Mouse (Mus musculus): Measurements from ENCODE around the gene Gm4778.
"Not testable (repeated sequence)": the region's sequence is repeated elsewhere in the genome, so short reads cannot be mapped to it uniquely, and the experiment has no call there.

Gene Gm4778

DNA sequence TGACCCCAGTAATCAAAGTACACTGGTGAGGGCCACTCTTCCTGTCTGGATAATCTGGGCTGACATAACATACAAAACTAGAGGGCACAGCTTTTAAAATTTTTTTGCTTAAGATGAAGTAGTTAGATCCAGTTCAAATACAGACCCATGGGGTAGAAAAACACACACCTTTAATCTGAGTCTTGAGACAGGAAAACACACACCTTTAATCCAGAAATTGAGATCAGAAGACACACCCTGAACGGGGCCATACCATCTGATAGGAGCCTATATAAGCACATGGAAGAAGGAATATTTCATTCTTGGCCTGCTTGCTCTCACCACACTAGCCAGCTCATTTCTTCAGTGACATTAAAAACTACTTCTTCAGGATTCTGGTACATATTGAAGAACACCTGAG is at the start of gene Gm4778:
Gene Gm4778 (plus strand): TSS at position 301 of the 400 bp plus-strand sequence.
- DNase-seq (ENCODE audit: low read depth, low spot score); H3K36me3 ChIP-seq (ENCODE audit: control insufficient read depth, insufficient read depth, low read length, poor library complexity, severe bottlenecking); H3K27me3 ChIP-seq (ENCODE audit: control insufficient read depth, insufficient read depth, low read length, poor library complexity, severe bottlenecking): not testable (repeated sequence)

DNA sequence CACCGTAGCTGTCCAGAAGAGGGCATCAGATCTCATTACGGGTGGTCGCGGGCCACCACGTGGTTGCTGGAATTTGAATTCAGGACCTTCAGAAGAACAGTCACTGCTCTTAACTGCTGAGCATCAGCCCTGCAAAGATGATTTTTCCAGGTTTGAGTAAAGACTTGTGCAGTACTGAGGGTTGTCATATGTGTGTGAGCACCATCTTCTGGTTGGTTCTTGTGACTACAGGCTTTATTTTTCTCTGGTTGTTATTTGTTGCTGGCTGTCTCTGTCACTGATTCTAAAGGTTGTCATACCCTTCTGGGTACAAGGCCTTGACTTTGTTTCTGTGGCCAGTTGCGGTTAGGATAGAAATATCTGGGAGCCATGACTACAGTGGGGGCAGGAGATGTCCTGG is 3.2 kb upstream of the Gm4778 start:
- DNase-seq (ENCODE audit: low read depth, low spot score), result no peak
- no peaks in the 10 kb centered on the region for H3K27me3 ChIP-seq (ENCODE audit: control insufficient read depth, insufficient read depth, low read length, poor library complexity, severe bottlenecking)
- no peaks in the 10 kb centered on the region for H3K36me3 ChIP-seq (ENCODE audit: control insufficient read depth, insufficient read depth, low read length, poor library complexity, severe bottlenecking)

GRCm38 (mm10) chr3:94275991-94276390 is 12.2 kb downstream of the Gm4778 start:
- Histone ChIP-seq H3K36me3 (ENCODE audit: control insufficient read depth, insufficient read depth, low read length, poor library complexity, severe bottlenecking) (no peaks in the 10 kb centered on the region), H3K27me3 (ENCODE audit: control insufficient read depth, insufficient read depth, low read length, poor library complexity, severe bottlenecking) (no peaks in the 10 kb centered on the region)
- DNase-seq (ENCODE audit: low read depth, low spot score), result no peak

- DNase-seq (ENCODE audit: low read depth, low spot score), result no peak
- no peaks in the 10 kb centered on the region for H3K36me3 ChIP-seq (ENCODE audit: control insufficient read depth, insufficient read depth, low read length, poor library complexity, severe bottlenecking)
- H3K27me3 ChIP-seq (ENCODE audit: control insufficient read depth, insufficient read depth, low read length, poor library complexity, severe bottlenecking), result no peaks in the 10 kb centered on the region
Measured at GRCm38 (mm10) chr3:94305457-94305856, 41.6 kb downstream of the Gm4778 start.

GRCm38 (mm10) chr3:94306975-94307374 is 43.1 kb downstream of the Gm4778 start:
- Histone ChIP-seq H3K36me3 (ENCODE audit: control insufficient read depth, insufficient read depth, low read length, poor library complexity, severe bottlenecking) (no peaks in the 10 kb centered on the region), H3K27me3 (ENCODE audit: control insufficient read depth, insufficient read depth, low read length, poor library complexity, severe bottlenecking) (no peaks in the 10 kb centered on the region; the same call in 1 of the 2 replicates)
- no peak for DNase-seq (ENCODE audit: low read depth, low spot score)

GRCm38 (mm10) chr3:94309633-94310363 is 46.0 kb downstream of the Gm4778 start, which contains the start of gene Them4:
TSS of gene Them4 (plus strand) at chr3:94310089.
- Histone ChIP-seq H3K27me3 (ENCODE audit: control insufficient read depth, insufficient read depth, low read length, poor library complexity, severe bottlenecking) (no peaks in the 10 kb centered on the region; the same call in 1 of the 2 replicates), H3K36me3 (ENCODE audit: control insufficient read depth, insufficient read depth, low read length, poor library complexity, severe bottlenecking) (no peaks in the 10 kb centered on the region)
- peak; percentile 90 for DNase-seq (ENCODE audit: low read depth, low spot score)

DNA sequence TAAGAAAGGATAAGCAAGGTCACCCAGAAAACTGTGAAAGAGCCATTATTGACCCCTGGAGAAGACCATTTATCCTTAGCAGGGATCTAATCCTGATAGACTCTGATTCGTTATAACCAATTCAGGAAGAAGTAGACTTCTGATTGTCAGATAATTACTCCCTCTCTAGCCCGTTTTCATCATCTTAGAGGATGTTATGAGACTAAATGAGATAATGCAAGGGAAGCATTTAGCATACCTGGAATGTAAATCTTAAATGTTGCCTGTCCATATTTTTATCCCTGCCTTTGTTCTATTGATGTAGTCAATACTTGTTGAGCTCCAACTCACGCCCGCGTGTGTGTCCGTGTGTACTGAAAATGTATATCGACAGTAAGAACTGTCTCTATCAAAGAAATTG is 46.7 kb downstream of the Gm4778 start:
- Histone ChIP-seq H3K36me3 (ENCODE audit: control insufficient read depth, insufficient read depth, low read length, poor library complexity, severe bottlenecking) (no peaks in the 10 kb centered on the region), H3K27me3 (ENCODE audit: control insufficient read depth, insufficient read depth, low read length, poor library complexity, severe bottlenecking) (no peaks in the 10 kb centered on the region; the same call in 1 of the 2 replicates)
- DNase-seq (ENCODE audit: low read depth, low spot score), result no peak

GRCm38 (mm10) chr3:94310911-94311310 is 47.1 kb downstream of the Gm4778 start:
- Histone ChIP-seq H3K27me3 (ENCODE audit: control insufficient read depth, insufficient read depth, low read length, poor library complexity, severe bottlenecking) (no peaks in the 10 kb centered on the region; the same call in 1 of the 2 replicates), H3K36me3 (ENCODE audit: control insufficient read depth, insufficient read depth, low read length, poor library complexity, severe bottlenecking) (no peaks in the 10 kb centered on the region)
- no peak for DNase-seq (ENCODE audit: low read depth, low spot score)

GRCm38 (mm10) chr3:94311376-94311775 is 47.5 kb downstream of the Gm4778 start:
- Histone ChIP-seq H3K27me3 (ENCODE audit: control insufficient read depth, insufficient read depth, low read length, poor library complexity, severe bottlenecking) (no peaks in the 10 kb centered on the region; the same call in 1 of the 2 replicates), H3K36me3 (ENCODE audit: control insufficient read depth, insufficient read depth, low read length, poor library complexity, severe bottlenecking) (no peaks in the 10 kb centered on the region)
- no peak for DNase-seq (ENCODE audit: low read depth, low spot score)

Data from splenic B cell, adult 2 months (primary cell).